Mouse (Mus musculus) activated CD4-positive, CD25-positive, alpha-beta regulatory T cell, adult 9 weeks (primary cell): ENCODE measurements around the gene Esp3. TPM values are rescaled to one million over a fixed set of nuclear protein-coding genes. Genes with fewer than 3 reads are reported as not detected.

Experiments used
- polyA plus RNA-seq: library from polyadenylated mRNA; unstranded; fragments of 100-300 nt; shearing (Covaris generic); gene quantifications from one replicate; pipeline ENCODE4 v1.2.1, GENCODE M21; 2017

The Esp3 gene
- not detected for polyA plus RNA-seq

GRCm38 (mm10) chr17:40631775-40632174 is at the start of gene Esp3:
Gene Esp3, plus strand, starts transcription at chr17:40632075.

GRCm38 (mm10) chr17:40598294-40598693 is 33.6 kb upstream of the Esp3 start, which contains the start of gene Esp4:
Gene Esp4, plus strand, starts transcription at chr17:40598594.

Other genes starting within 250 kb of the Esp3 start
- not detected for gene Esp8, start 112.1 kb upstream of the Esp3 start, polyA plus RNA-seq
- gene Esp6, start 70.6 kb upstream of the Esp3 start, polyA plus RNA-seq = not detected
- gene Esp4, start 33.5 kb upstream of the Esp3 start, polyA plus RNA-seq = not detected
- not detected for gene Esp1, start 95.0 kb downstream of the Esp3 start, polyA plus RNA-seq
- gene Crisp2, start 174.9 kb downstream of the Esp3 start, polyA plus RNA-seq = not detected
- gene Rhag, start 179.1 kb downstream of the Esp3 start, polyA plus RNA-seq = 1.1 TPM
- gene 9130008F23Rik, start 248.5 kb downstream of the Esp3 start, polyA plus RNA-seq = 0.79 TPM